Mouse (Mus musculus): ENCODE measurements at regions not wholly inside any gene's neighbourhood (a gene's known extent, or its start where the extent isn't known, plus 50 kb on each side); places are given as distances from the start of the nearest gene placed in this dataset.
A peak's percentile ranks its signal among the peaks of the same experiment; 100 is the strongest.

- Histone ChIP-seq H3K27ac (no peak overlapping the region; the same call in 1 of the 2 replicates), H3K4me3 (no peak overlapping the region)
- DNase-seq (ENCODE audit: extremely low spot score in 1 of 2, low spot score in 2 of 2): peak in 1 of 2 experiments; percentile 15
- intact Hi-C loops (cut with DNase I): loop anchor here (1.0 to 5.0 kb wide), 2 partner anchors 134 to 359 kb away; no protein-coding TSS in a partner anchor
- TF ChIP-seq CTCF (IDR thresholded peaks at IDR 0.05): no peak
These were observed 142.7 kb upstream of the Igbp1b start for GRCm38 (mm10) chr6:138800836-138801740.

- DNase-seq (ENCODE audit: extremely low spot score in 1 of 2, low spot score in 2 of 2): no peak
- intact Hi-C loops (cut with DNase I): no loop called here
- no peak for TF ChIP-seq CTCF (IDR thresholded peaks at IDR 0.05)
- Histone ChIP-seq H3K4me3 (no peak overlapping the region), H3K27ac (no peak overlapping the region)
These were observed 136.4 kb upstream of the Igbp1b start for GRCm38 (mm10) chr6:138794706-138795105.

GRCm38 (mm10) chr6:138792802-138793201 lies 134.5 kb upstream of the Igbp1b start:
- no peak for DNase-seq (ENCODE audit: extremely low spot score in 1 of 2, low spot score in 2 of 2)
- Histone ChIP-seq H3K4me3 (no peak overlapping the region), H3K27ac (no peak overlapping the region)
- intact Hi-C loops (cut with DNase I): no loop called here
- TF ChIP-seq CTCF (IDR thresholded peaks at IDR 0.05): no peak

- intact Hi-C loops (cut with DNase I): no loop called here
- no peak for TF ChIP-seq CTCF (IDR thresholded peaks at IDR 0.05)
These were observed 124.6 kb upstream of the Igbp1b start for GRCm38 (mm10) chr6:138782907-138783306.

GRCm38 (mm10) chr6:138782470-138782869 lies 124.1 kb upstream of the Igbp1b start:
- H3K27ac ChIP-seq: no peak overlapping the region
- no peak for DNase-seq (ENCODE audit: extremely low spot score in 1 of 2, low spot score in 2 of 2)
- intact Hi-C loops (cut with DNase I): no loop called here
- no peak overlapping the region for H3K4me3 ChIP-seq
- no peak for TF ChIP-seq CTCF (IDR thresholded peaks at IDR 0.05)

More at GRCm38 (mm10) chr6:138782907-138783306, 124.6 kb upstream of the Igbp1b start:
- DNase-seq (ENCODE audit: extremely low spot score in 1 of 2, low spot score in 2 of 2): no peak
- Histone ChIP-seq H3K4me3 (no peak overlapping the region), H3K27ac (no peak overlapping the region)

- TF ChIP-seq CTCF (IDR thresholded peaks at IDR 0.05): no peak
- H3K27ac ChIP-seq: no peak overlapping the region
- intact Hi-C loops (cut with DNase I): loop anchor here (10.0 kb wide), 1 partner anchor 287 kb away; no protein-coding TSS in a partner anchor
- no peak for DNase-seq (ENCODE audit: extremely low spot score in 1 of 2, low spot score in 2 of 2)
- no peak overlapping the region for H3K4me3 ChIP-seq
These were observed 103.6 kb upstream of the Igbp1b start for GRCm38 (mm10) chr6:138761991-138762390.

- no peak for TF ChIP-seq CTCF (IDR thresholded peaks at IDR 0.05)
- H3K27ac ChIP-seq: no peak overlapping the region
These were observed 96.6 kb upstream of the Igbp1b start for GRCm38 (mm10) chr6:138754955-138755303.

GRCm38 (mm10) chr6:138754302-138754954 lies 96.1 kb upstream of the Igbp1b start:
- intact Hi-C loops (cut with DNase I): no loop called here
- TF ChIP-seq CTCF (IDR thresholded peaks at IDR 0.05): no peak
- DNase-seq (ENCODE audit: extremely low spot score in 1 of 2, low spot score in 2 of 2): no peak
- Histone ChIP-seq H3K27ac (no peak overlapping the region), H3K4me3 (no peak overlapping the region)

More at GRCm38 (mm10) chr6:138754955-138755303, 96.6 kb upstream of the Igbp1b start:
- intact Hi-C loops (cut with DNase I): no loop called here
- no peak overlapping the region for H3K4me3 ChIP-seq
- no peak for DNase-seq (ENCODE audit: extremely low spot score in 1 of 2, low spot score in 2 of 2)

- intact Hi-C loops (cut with DNase I): no loop called here
- Histone ChIP-seq H3K27ac (no peak overlapping the region), H3K4me3 (no peak overlapping the region)
- TF ChIP-seq CTCF (IDR thresholded peaks at IDR 0.05): no peak
- no peak for DNase-seq (ENCODE audit: extremely low spot score in 1 of 2, low spot score in 2 of 2)
These were observed 59.4 kb upstream of the Igbp1b start for GRCm38 (mm10) chr6:138717698-138718097.

Measured in left cerebral cortex, adult 2 months (tissue).